Mouse (Mus musculus): ENCODE measurements around the gene Hist2h2ab. TPM values are rescaled to one million over a fixed set of nuclear protein-coding genes. Genes with fewer than 3 reads are reported as not detected.
"Not testable (repeated sequence)": the region's sequence is repeated elsewhere in the genome, so short reads cannot be mapped to it uniquely, and the experiment has no call there.

Hist2h2ab gene
- polyA plus RNA-seq, 1 experiment = 1.2 TPM

- no peak overlapping the region for H3K4me3 ChIP-seq (replicated peaks; ENCODE audit: extremely low read depth, low read depth, low read length)
- H3K4me1 ChIP-seq (ENCODE audit: control insufficient read depth, insufficient read depth, low read length) = peaks cover 17% of the 10 kb centered on the region
- no peak for TF ChIP-seq CTCF (IDR thresholded peaks at IDR 0.05; ENCODE audit: insufficient read depth, low read length)
- TF ChIP-seq POLR2A (IDR thresholded peaks at IDR 0.05; ENCODE audit: borderline replicate concordance, extremely low read depth, low read depth, low read length) = no peak
- DNase-seq = no peak
- WGBS = 62% methylated on average over 7 of the region's 7 CpGs
These were observed 44.8 kb downstream of the Hist2h2ab start for GRCm38 (mm10) chr3:96264404-96264949.

- no peak for DNase-seq
- 84% methylated on average over 8 of the region's 8 CpGs for WGBS
- no peak overlapping the region for H3K4me3 ChIP-seq (replicated peaks; ENCODE audit: extremely low read depth, low read depth, low read length)
- peaks cover 15% of the 10 kb centered on the region for H3K4me1 ChIP-seq (ENCODE audit: control insufficient read depth, insufficient read depth, low read length)
- TF ChIP-seq POLR2A (IDR thresholded peaks at IDR 0.05; ENCODE audit: borderline replicate concordance, extremely low read depth, low read depth, low read length) = no peak
- TF ChIP-seq CTCF (IDR thresholded peaks at IDR 0.05; ENCODE audit: insufficient read depth, low read length) = no peak
These were observed 46.6 kb downstream of the Hist2h2ab start for GRCm38 (mm10) chr3:96266132-96266710.

- 65% methylated on average over 4 of the region's 4 CpGs for WGBS
- no peak for DNase-seq
- peaks cover 9% of the 10 kb centered on the region for H3K4me1 ChIP-seq (ENCODE audit: control insufficient read depth, insufficient read depth, low read length)
- TF ChIP-seq POLR2A (IDR thresholded peaks at IDR 0.05; ENCODE audit: borderline replicate concordance, extremely low read depth, low read depth, low read length) = no peak
- TF ChIP-seq CTCF (IDR thresholded peaks at IDR 0.05; ENCODE audit: insufficient read depth, low read length) = no peak
- no peak overlapping the region for H3K4me3 ChIP-seq (replicated peaks; ENCODE audit: extremely low read depth, low read depth, low read length)
These were observed 47.9 kb downstream of the Hist2h2ab start for GRCm38 (mm10) chr3:96267541-96267940.

GRCm38 (mm10) chr3:96268051-96268775, 48.5 kb downstream of the Hist2h2ab start, which contains the start of gene Hist2h3b:
Hist2h3b (plus strand) TSS chr3:96268654.
- H3K4me1 ChIP-seq (ENCODE audit: control insufficient read depth, insufficient read depth, low read length) = peaks cover 9% of the 10 kb centered on the region
- WGBS = 11% methylated on average over 30 of the region's 30 CpGs
- peak within 1 kb of the TSS; percentile 73 for H3K4me3 ChIP-seq (replicated peaks; ENCODE audit: extremely low read depth, low read depth, low read length)
- TF ChIP-seq CTCF (IDR thresholded peaks at IDR 0.05; ENCODE audit: insufficient read depth, low read length) (no peak), POLR2A (IDR thresholded peaks at IDR 0.05; ENCODE audit: borderline replicate concordance, extremely low read depth, low read depth, low read length) (peak; percentile 96)
- DNase-seq = peak; percentile 77

GRCm38 (mm10) chr3:96268776-96269378, 49.2 kb downstream of the Hist2h2ab start:
- not testable (repeated sequence) for H3K4me1 ChIP-seq (ENCODE audit: control insufficient read depth, insufficient read depth, low read length); DNase-seq
- WGBS = under 1% methylated on average over 17 of the region's 44 CpGs
- 0 out of 2 replicates have a peak, but pooled peaks have one; percentile 3 for TF ChIP-seq POLR2A (IDR thresholded peaks at IDR 0.05; ENCODE audit: borderline replicate concordance, extremely low read depth, low read depth, low read length)
- peak overlapping the region; percentile 73 for H3K4me3 ChIP-seq (replicated peaks; ENCODE audit: extremely low read depth, low read depth, low read length)

Other genes starting within 250 kb of the Hist2h2ab start
- 55.7 and 82.7 TPM in 2 replicates for gene Plekho1, start 223.9 kb upstream of the Hist2h2ab start, polyA plus RNA-seq (2012; rRNA removed)
- gene Vps45, start 161.4 kb upstream of the Hist2h2ab start, polyA plus RNA-seq (2012; rRNA removed) = 3.6 and 4.7 TPM in 2 replicates
- gene Otud7b, start 115.3 kb upstream of the Hist2h2ab start, polyA plus RNA-seq (2012; rRNA removed) = 25.6 and 38.7 TPM in 2 replicates
- 8.0 and 10.5 TPM in 2 replicates for gene Mtmr11, start 57.9 kb upstream of the Hist2h2ab start, polyA plus RNA-seq (2012; rRNA removed)
- 66.2 and 71.6 TPM in 2 replicates for gene Sf3b4, start 47.5 kb upstream of the Hist2h2ab start, polyA plus RNA-seq (2012; rRNA removed)
- 1.5 and 1.6 TPM in 2 replicates for gene Sv2a, start 38.7 kb upstream of the Hist2h2ab start, polyA plus RNA-seq (2012; rRNA removed)
- 61.3 and 70.4 TPM in 2 replicates for gene Bola1, start 156 bp upstream of the Hist2h2ab start, polyA plus RNA-seq (2012; rRNA removed)
- 6.0 and 7.1 TPM in 2 replicates for gene Hist2h2ac, start 1.0 kb downstream of the Hist2h2ab start, polyA plus RNA-seq (2012; rRNA removed)
- 4.2 and 6.2 TPM in 2 replicates for gene Hist2h2be, start 1.3 kb downstream of the Hist2h2ab start, polyA plus RNA-seq (2012; rRNA removed)
- 17.3 and 35.2 TPM in 2 replicates for gene Hist2h3c2, start 19.3 kb downstream of the Hist2h2ab start, polyA plus RNA-seq (2012; rRNA removed)
- gene Hist2h2aa2, start 20.4 kb downstream of the Hist2h2ab start, polyA plus RNA-seq (2012; rRNA removed) = 38.5 and 132 TPM in 2 replicates
- 203 and 266 TPM in 2 replicates for gene Hist2h2aa1, start 25.6 kb downstream of the Hist2h2ab start, polyA plus RNA-seq (2012; rRNA removed)
- gene Hist2h3c1, start 26.8 kb downstream of the Hist2h2ab start, polyA plus RNA-seq (2012; rRNA removed) = not detected in 2 replicates
- 5.1 and 5.6 TPM in 2 replicates for gene Hist2h4, start 43.4 kb downstream of the Hist2h2ab start, polyA plus RNA-seq (2012; rRNA removed)
- 33.2 and 40.7 TPM in 2 replicates for gene Hist2h3b, start 48.8 kb downstream of the Hist2h2ab start, polyA plus RNA-seq (2012; rRNA removed)
- 1.1 and 1.8 TPM in 2 replicates for gene Hist2h2bb, start 49.9 kb downstream of the Hist2h2ab start, polyA plus RNA-seq (2012; rRNA removed)
- 2.9 and 3.6 TPM in 2 replicates for gene Fcgr1, start 74.1 kb downstream of the Hist2h2ab start, polyA plus RNA-seq (2012; rRNA removed)
- not detected in 2 replicates for gene BC107364, start 232.4 kb downstream of the Hist2h2ab start, polyA plus RNA-seq (2012; rRNA removed)